8 mouse cellular contexts compared by ENCODE assay signal in genomic region chr8:121359131-121359981, GRCm38 (mm10).
DNase-seq lines count a peak whose midpoint lies in the region; ATAC-seq and TF ChIP-seq lines count a peak whose summit lies in the region.

No protein-coding gene starts in this region.

- no peak for DNase-seq in heart, postnatal 0 days (ENCODE audit: low spot score)
- no peak for DNase-seq in heart, adult 2 months
- peak; percentile 81 for DNase-seq in embryonic facial prominence, embryonic 10.5 days (ENCODE audit: low spot score)
- DNase-seq in midbrain, postnatal 0 days (ENCODE audit: low spot score), result peak; percentile 54
- no peak for DNase-seq in cerebellum, postnatal 36 days
- no peak for DNase-seq in urinary bladder, postnatal 25 days (ENCODE audit: low spot score)
- DNase-seq in frontal cortex, postnatal 14 days (ENCODE audit: low spot score in 2 of 2), result no peak

- H3K27ac ChIP-seq in heart, postnatal 0 days (ENCODE audit: low read depth), result 0 out of 2 replicates have a peak overlapping the region, but pooled peaks have one; percentile 22
- no peak overlapping the region for H3K27ac ChIP-seq in heart, adult 2 months
- H3K27ac ChIP-seq in embryonic facial prominence, embryonic 10.5 days (replicated peaks), result peak overlapping the region; percentile 79
- peak overlapping the region; percentile 60; the same call in 1 of the 2 replicates for H3K27ac ChIP-seq in intestine, embryonic 16.5 days (ENCODE audit: low read length)
- H3K27ac ChIP-seq in midbrain, postnatal 0 days (ENCODE audit: low read depth, low read length), result no peak overlapping the region

- no peak for TF ChIP-seq EP300 in heart, postnatal 0 days (IDR thresholded peaks at IDR 0.05; ENCODE audit: low read depth)
- no peak for TF ChIP-seq EP300 in heart, adult 2 months (IDR thresholded peaks at IDR 0.05; ENCODE audit: insufficient read depth, low read depth, low read length)

- no peaks in the 10 kb centered on the region for H3K9me3 ChIP-seq in heart, postnatal 0 days (replicated peaks; ENCODE audit: control insufficient read depth, low read length)
- peaks cover 4% of the 10 kb centered on the region; the same call in 1 of the 2 replicates for H3K9me3 ChIP-seq in embryonic facial prominence, embryonic 10.5 days
- peaks cover 5% of the 10 kb centered on the region for H3K9me3 ChIP-seq in intestine, embryonic 16.5 days (ENCODE audit: control insufficient read depth, low read length)
- H3K9me3 ChIP-seq in midbrain, postnatal 0 days (ENCODE audit: low read length), result no peaks in the 10 kb centered on the region

- no peaks in the 10 kb centered on the region for H3K79me2 ChIP-seq in heart, adult 2 months (replicated peaks; ENCODE audit: control insufficient read depth, insufficient read depth, low read length)

- H3K4me3 ChIP-seq in heart, postnatal 0 days (ENCODE audit: low read depth, low read length), result no peak overlapping the region
- H3K4me3 ChIP-seq in heart, adult 2 months, result no peak overlapping the region
- H3K4me3 ChIP-seq in embryonic facial prominence, embryonic 10.5 days, result peak overlapping the region; percentile 27; the same call in 1 of the 2 replicates
- H3K4me3 ChIP-seq in intestine, embryonic 16.5 days (ENCODE audit: low read length), result no peak overlapping the region
- no peak overlapping the region for H3K4me3 ChIP-seq in midbrain, postnatal 0 days (ENCODE audit: low read depth, low read length)

- ATAC-seq in heart, postnatal 0 days (ENCODE audit: insufficient read depth, low read depth), result no peak
- ATAC-seq in intestine, embryonic 16.5 days, result peak; percentile 80
- no peak for ATAC-seq in midbrain, postnatal 0 days (ENCODE audit: low FRiP score)

- peaks cover 20% of the 10 kb centered on the region for H3K4me1 ChIP-seq in heart, postnatal 0 days (ENCODE audit: control insufficient read depth, insufficient read depth)
- H3K4me1 ChIP-seq in heart, adult 2 months (ENCODE audit: control insufficient read depth, insufficient read depth, low read length), result 0 out of 2 replicates have a peak, but pooled peaks cover 3% of the 10 kb centered on the region
- H3K4me1 ChIP-seq in embryonic facial prominence, embryonic 10.5 days, result peaks cover 65% of the 10 kb centered on the region
- peaks cover 20% of the 10 kb centered on the region for H3K4me1 ChIP-seq in intestine, embryonic 16.5 days (ENCODE audit: control insufficient read depth, insufficient read depth, low read length)
- no peaks in the 10 kb centered on the region for H3K4me1 ChIP-seq in midbrain, postnatal 0 days (ENCODE audit: insufficient read depth, low read length)

- H3K36me3 ChIP-seq in heart, postnatal 0 days (replicated peaks; ENCODE audit: control insufficient read depth, insufficient read depth, low read length), result no peaks in the 10 kb centered on the region
- no peaks in the 10 kb centered on the region for H3K36me3 ChIP-seq in heart, adult 2 months (ENCODE audit: control insufficient read depth, insufficient read depth, low read length)
- no peaks in the 10 kb centered on the region for H3K36me3 ChIP-seq in embryonic facial prominence, embryonic 10.5 days (replicated peaks)
- H3K36me3 ChIP-seq in intestine, embryonic 16.5 days (ENCODE audit: control insufficient read depth, insufficient read depth, low read length), result no peaks in the 10 kb centered on the region
- H3K36me3 ChIP-seq in midbrain, postnatal 0 days (ENCODE audit: insufficient read depth, low read length), result no peaks in the 10 kb centered on the region

- H3K4me2 ChIP-seq in heart, postnatal 0 days (ENCODE audit: low read depth, low read length), result no peak overlapping the region
- H3K4me2 ChIP-seq in intestine, embryonic 16.5 days (ENCODE audit: low read depth, low read length), result peak overlapping the region; percentile 26
- no peak overlapping the region for H3K4me2 ChIP-seq in midbrain, postnatal 0 days (ENCODE audit: low read depth, low read length, poor library complexity, severe bottlenecking)

- WGBS in heart, postnatal 0 days, result 28% methylated on average over 20 of the region's 20 CpGs
- 37% methylated on average over 20 of the region's 20 CpGs for WGBS in heart, adult 2 months
- WGBS in embryonic facial prominence, embryonic 10.5 days, result 10% methylated on average over 20 of the region's 20 CpGs
- 8% methylated on average over 20 of the region's 20 CpGs for WGBS in intestine, embryonic 16.5 days
- 20% methylated on average over 19 of the region's 20 CpGs for WGBS in midbrain, postnatal 0 days

- TF ChIP-seq CTCF in heart, postnatal 0 days (IDR thresholded peaks at IDR 0.05; ENCODE audit: low read depth), result no peak
- no peak for TF ChIP-seq CTCF in heart, adult 2 months (IDR thresholded peaks at IDR 0.05)
- no peak for TF ChIP-seq CTCF in midbrain, postnatal 0 days (IDR thresholded peaks at IDR 0.05)

- intact Hi-C loops in heart, adult 2 months (cut with DNase I), result no loop called here

- TF ChIP-seq POLR2A in heart, adult 2 months (IDR thresholded peaks at IDR 0.05; ENCODE audit: insufficient read depth, low read depth, low read length), result no peak

- no peaks in the 10 kb centered on the region for H3K27me3 ChIP-seq in heart, postnatal 0 days (ENCODE audit: control insufficient read depth, insufficient read depth, low read length)
- no peaks in the 10 kb centered on the region for H3K27me3 ChIP-seq in heart, adult 2 months (ENCODE audit: control insufficient read depth, insufficient read depth, low read length)
- peaks cover 84% of the 10 kb centered on the region for H3K27me3 ChIP-seq in embryonic facial prominence, embryonic 10.5 days (replicated peaks; ENCODE audit: low read depth, poor library complexity, severe bottlenecking)
- H3K27me3 ChIP-seq in intestine, embryonic 16.5 days (replicated peaks; ENCODE audit: control insufficient read depth, insufficient read depth, low read length), result peaks cover 26% of the 10 kb centered on the region; the same call in 1 of the 2 replicates
- H3K27me3 ChIP-seq in midbrain, postnatal 0 days (ENCODE audit: insufficient read depth, low read length), result peaks cover 3% of the 10 kb centered on the region; the same call in 1 of the 2 replicates

- H3K9ac ChIP-seq in heart, postnatal 0 days (replicated peaks; ENCODE audit: low read depth, low read length), result no peak overlapping the region
- no peak overlapping the region for H3K9ac ChIP-seq in heart, adult 2 months (ENCODE audit: low read depth, low read length)
- H3K9ac ChIP-seq in intestine, embryonic 16.5 days (ENCODE audit: low read depth, low read length), result peak overlapping the region; percentile 27; the same call in 1 of the 2 replicates
- 0 out of 2 replicates have a peak overlapping the region, but pooled peaks have one; percentile 19 for H3K9ac ChIP-seq in midbrain, postnatal 0 days (replicated peaks; ENCODE audit: low read length, poor library complexity, severe bottlenecking)

Comparison
In these comparisons a context has a peak if more than half of its experiments do, and no peak if none do; other contexts are left out.
1. H3K27ac ChIP-seq: peak in heart, postnatal 0 days (single experiment), embryonic facial prominence, embryonic 10.5 days (single experiment) and intestine, embryonic 16.5 days (single experiment); none in heart, adult 2 months (single experiment) and midbrain, postnatal 0 days (single experiment).
2. DNase-seq: peak in embryonic facial prominence, embryonic 10.5 days (single experiment) and midbrain, postnatal 0 days (single experiment); none in heart, postnatal 0 days (single experiment), heart, adult 2 months (0 of 2), cerebellum, postnatal 36 days (0 of 2), urinary bladder, postnatal 25 days (single experiment) and frontal cortex, postnatal 14 days (0 of 2).
3. H3K9ac ChIP-seq: peak in intestine, embryonic 16.5 days (single experiment) and midbrain, postnatal 0 days (single experiment); none in heart, postnatal 0 days (single experiment) and heart, adult 2 months (single experiment).